Mouse (Mus musculus): ENCODE data around the gene Camsap1. TPM values are rescaled to one million over a fixed set of nuclear protein-coding genes. Genes with fewer than 3 reads are reported as not detected.
A peak's percentile ranks its signal among the peaks of the same experiment; 100 is the strongest.

Gene Camsap1
- polyA plus RNA-seq, 1 experiment from 2014 or later: 99.8 TPM

DNA sequence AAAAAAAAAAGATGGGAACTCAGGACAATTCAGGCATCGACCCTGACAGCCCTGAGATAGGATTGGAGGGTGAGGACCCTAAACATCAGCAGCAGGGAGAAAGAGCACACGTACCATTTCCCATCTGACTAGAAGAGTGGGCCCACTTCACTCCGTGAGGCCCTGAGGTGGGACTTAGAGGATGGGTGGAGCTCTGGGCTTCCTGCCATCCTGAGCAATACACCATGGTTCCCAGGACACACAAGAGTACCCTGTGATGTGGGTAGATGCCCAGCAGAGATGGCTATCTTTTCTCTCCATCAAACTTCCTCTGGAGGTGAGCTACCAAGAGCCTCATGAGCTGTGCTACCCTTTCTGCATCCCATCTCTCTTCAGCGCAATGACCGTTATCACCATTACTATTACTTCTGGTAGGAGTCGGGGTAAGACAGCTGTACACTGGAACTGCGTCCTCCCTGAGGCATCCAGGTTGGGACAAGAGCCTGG is 105.8 kb downstream of the Camsap1 start:
- no peaks in the 10 kb centered on the region for H3K9me3 ChIP-seq
- H3K4me3 ChIP-seq: peak overlapping the region; percentile 63
- H3K4me2 ChIP-seq: peak overlapping the region; percentile 81
- H3K27me3 ChIP-seq (replicated peaks): no peaks in the 10 kb centered on the region
- H3K4me1 ChIP-seq: peaks cover 11% of the 10 kb centered on the region; the same call in 1 of the 2 replicates
- no peaks in the 10 kb centered on the region for H3K36me3 ChIP-seq (replicated peaks)
- H3K27ac ChIP-seq: no peak overlapping the region
- WGBS: 17% methylated on average over 7 of the region's 7 CpGs
- H3K9ac ChIP-seq: peak overlapping the region; percentile 70
- peak; percentile 24; the same call in 1 of the 2 replicates for ATAC-seq (replicated peaks)

Other genes starting within 250 kb of the Camsap1 start
- gene Obp2b, start 246.3 kb downstream of the Camsap1 start, polyA plus RNA-seq (2015; fragmentation: Nextera tagmentation; extraction: Ambion mirVana): not detected in 2 replicates
- not detected in 2 replicates for gene Lcn3, start 217.7 kb downstream of the Camsap1 start, polyA plus RNA-seq (2015; fragmentation: Nextera tagmentation; extraction: Ambion mirVana)
- not detected in 2 replicates for gene Lcn11, start 206.3 kb downstream of the Camsap1 start, polyA plus RNA-seq (2015; fragmentation: Nextera tagmentation; extraction: Ambion mirVana)
- not detected in 2 replicates for gene Gm13539, start 201.0 kb downstream of the Camsap1 start, polyA plus RNA-seq (2015; fragmentation: Nextera tagmentation; extraction: Ambion mirVana)
- not detected in 2 replicates for gene Glt6d1, start 167.4 kb downstream of the Camsap1 start, polyA plus RNA-seq (2015; fragmentation: Nextera tagmentation; extraction: Ambion mirVana)
- gene Lcn9, start 160.1 kb downstream of the Camsap1 start, polyA plus RNA-seq (2015; fragmentation: Nextera tagmentation; extraction: Ambion mirVana): not detected in 2 replicates
- gene Sohlh1, start 136.0 kb downstream of the Camsap1 start, polyA plus RNA-seq (2015; fragmentation: Nextera tagmentation; extraction: Ambion mirVana): not detected in 2 replicates
- gene Kcnt1, start 119.5 kb downstream of the Camsap1 start, polyA plus RNA-seq (2015; fragmentation: Nextera tagmentation; extraction: Ambion mirVana): 14.4 and 20.7 TPM in 2 replicates
- gene Ubac1, start 38.5 kb upstream of the Camsap1 start, polyA plus RNA-seq (2015; fragmentation: Nextera tagmentation; extraction: Ambion mirVana): 132 and 139 TPM in 2 replicates
- gene Nacc2, start 139.9 kb upstream of the Camsap1 start, polyA plus RNA-seq (2015; fragmentation: Nextera tagmentation; extraction: Ambion mirVana): 14.3 and 16.9 TPM in 2 replicates
- gene Lhx3, start 225.0 kb upstream of the Camsap1 start, polyA plus RNA-seq (2015; fragmentation: Nextera tagmentation; extraction: Ambion mirVana): 0.13 TPM in 1 of 2 replicates, not detected in the other

Data from midbrain, embryonic 15.5 days (tissue).